Mouse (Mus musculus) layer of hippocampus, postnatal 14 days (tissue): Measurements from ENCODE around the gene Uqcrc2. TPM values are rescaled to one million over a fixed set of nuclear protein-coding genes. Genes with fewer than 3 reads are reported as not detected.

Source experiments
- DNase-seq, 2 experiments: peaks; one replicate each; pipeline ENCODE4 v3.0.0; 2021 to 2022; ENCODE audit warnings: low spot score in 2 of 2, mixed read lengths in 1 of 2
- total RNA-seq, 2 experiments: library from RNA; stranded (reverse); gene quantifications; 2 replicates each; pipeline ENCODE4 v1.2.3; 2021

Uqcrc2 gene
- total RNA-seq, 2 experiments from 2014 or later: 256 to 257 TPM

- DNase-seq: peak in 1 of 2 experiments; percentile 61
Observed at GRCm38 (mm10) chr7:120684731-120685161, 49.8 kb downstream of the Uqcrc2 start.

GRCm38 (mm10) chr7:120685227-120685626, 50.3 kb downstream of the Uqcrc2 start:
- peak; percentile 25 to 63 for DNase-seq

- no peak for DNase-seq
Observed at GRCm38 (mm10) chr7:120690634-120691033, 55.7 kb downstream of the Uqcrc2 start.

- DNase-seq: no peak
Observed at GRCm38 (mm10) chr7:120693831-120694375, 58.9 kb downstream of the Uqcrc2 start.

- no peak for DNase-seq
Observed at GRCm38 (mm10) chr7:120695196-120695595, 60.2 kb downstream of the Uqcrc2 start.

GRCm38 (mm10) chr7:120695641-120696040, 60.7 kb downstream of the Uqcrc2 start:
- no peak for DNase-seq

GRCm38 (mm10) chr7:120696331-120696730, 61.4 kb downstream of the Uqcrc2 start:
- DNase-seq: no peak

- DNase-seq: no peak
Observed at GRCm38 (mm10) chr7:120699586-120699985, 64.6 kb downstream of the Uqcrc2 start.

GRCm38 (mm10) chr7:120703888-120704287, 68.9 kb downstream of the Uqcrc2 start:
- DNase-seq: no peak

Other genes with a start within 250 kb of the Uqcrc2 start
- gene Abca16, start 225.5 kb upstream of the Uqcrc2 start, total RNA-seq: not detected
- not detected for gene Pdzd9, start 35.2 kb downstream of the Uqcrc2 start, total RNA-seq
- 10 to 100 TPM; 55.0 to 63.7 TPM for gene Mosmo, start 42.4 kb downstream of the Uqcrc2 start, total RNA-seq
- gene Vwa3a, start 104.1 kb downstream of the Uqcrc2 start, total RNA-seq: 10 to 100 TPM; 10.4 to 12.3 TPM
- not detected for gene Gm5737, start 177.2 kb downstream of the Uqcrc2 start, total RNA-seq
- 10 to 100 TPM; 35.5 to 38.1 TPM for gene Eef2k, start 207.7 kb downstream of the Uqcrc2 start, total RNA-seq